In the genomic region with DNA sequence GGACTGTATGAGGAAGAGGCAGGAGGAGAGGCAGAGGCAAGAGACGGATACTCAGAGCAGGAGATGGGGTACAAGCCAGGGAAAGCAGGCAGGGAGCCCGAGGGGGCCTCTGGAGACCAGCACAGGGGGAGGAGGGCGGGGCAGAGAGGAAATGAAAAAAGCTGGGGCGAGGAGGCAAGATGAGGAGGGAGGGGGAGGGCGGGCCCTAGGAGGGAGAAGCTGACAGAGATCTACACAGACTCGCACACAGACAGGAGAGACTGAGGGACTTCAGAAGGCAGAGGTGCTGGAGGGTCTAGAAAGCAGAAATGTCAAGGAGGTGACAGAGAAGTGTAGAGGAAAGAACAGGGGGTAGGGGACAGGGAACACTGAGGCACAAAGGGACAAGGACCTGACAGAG, we compare ENCODE assay signal across 8 mouse cellular contexts. TPM values are rescaled to one million over a fixed set of nuclear protein-coding genes. Genes with fewer than 3 reads are reported as not detected.
DNase-seq lines count a peak whose midpoint lies in the region; ATAC-seq lines count a peak whose summit lies in the region.

A gene (plus strand): TSS at position 210 of the 400 bp plus-strand sequence.

- no peak within 1 kb of the TSS for H3K4me3 ChIP-seq in kidney, embryonic 15.5 days (replicated peaks)
- H3K4me3 ChIP-seq in embryonic facial prominence, embryonic 10.5 days = no peak within 1 kb of the TSS
- no peak within 1 kb of the TSS for H3K4me3 ChIP-seq in hindbrain, embryonic 13.5 days
- H3K4me3 ChIP-seq in megakaryocyte, embryonic 14.5 days (replicated peaks) = peak within 1 kb of the TSS; percentile 94
- H3K4me3 ChIP-seq in forebrain, embryonic 16.5 days (replicated peaks; ENCODE audit: low read length) = no peak within 1 kb of the TSS

- H3K27ac ChIP-seq in kidney, embryonic 15.5 days = peak within 1 kb of the TSS; percentile 84
- H3K27ac ChIP-seq in embryonic facial prominence, embryonic 10.5 days (replicated peaks) = peak within 1 kb of the TSS; percentile 48; the same call in 1 of the 2 replicates
- no peak within 1 kb of the TSS for H3K27ac ChIP-seq in hindbrain, embryonic 13.5 days
- H3K27ac ChIP-seq in forebrain, embryonic 16.5 days (ENCODE audit: low read length) = no peak within 1 kb of the TSS

- peaks cover 74% of the 10 kb centered on the region for H3K4me1 ChIP-seq in kidney, embryonic 15.5 days
- peaks cover 59% of the 10 kb centered on the region for H3K4me1 ChIP-seq in embryonic facial prominence, embryonic 10.5 days
- H3K4me1 ChIP-seq in hindbrain, embryonic 13.5 days (replicated peaks) = peaks cover 42% of the 10 kb centered on the region
- peaks cover 100% of the 10 kb centered on the region for H3K4me1 ChIP-seq in megakaryocyte, embryonic 14.5 days
- H3K4me1 ChIP-seq in forebrain, embryonic 16.5 days (replicated peaks; ENCODE audit: control insufficient read depth, insufficient read depth, low read length) = no peaks in the 10 kb centered on the region; the same call in 1 of the 2 replicates

- DNase-seq in kidney, adult 18-20 months = no peak
- DNase-seq in embryonic facial prominence, embryonic 10.5 days (ENCODE audit: low spot score) = no peak
- DNase-seq in right cerebral cortex, adult 18-20 months = no peak
- no peak for DNase-seq in urinary bladder, postnatal 10 days (ENCODE audit: low spot score)

- ATAC-seq in kidney, embryonic 15.5 days (replicated peaks; ENCODE audit: low FRiP score) = no peak
- ATAC-seq in hindbrain, embryonic 13.5 days (ENCODE audit: low FRiP score) = no peak
- ATAC-seq in forebrain, embryonic 16.5 days = no peak

- no peaks in the 10 kb centered on the region for H3K9me3 ChIP-seq in kidney, embryonic 15.5 days (replicated peaks)
- no peaks in the 10 kb centered on the region for H3K9me3 ChIP-seq in embryonic facial prominence, embryonic 10.5 days
- no peaks in the 10 kb centered on the region for H3K9me3 ChIP-seq in hindbrain, embryonic 13.5 days
- no peaks in the 10 kb centered on the region for H3K9me3 ChIP-seq in megakaryocyte, embryonic 14.5 days
- no peaks in the 10 kb centered on the region for H3K9me3 ChIP-seq in forebrain, embryonic 16.5 days (ENCODE audit: control insufficient read depth, low read length)

- WGBS in kidney, embryonic 15.5 days = 7% methylated on average over 6 of the region's 6 CpGs
- 19% methylated on average over 6 of the region's 6 CpGs for WGBS in embryonic facial prominence, embryonic 10.5 days
- 11% methylated on average over 6 of the region's 6 CpGs for WGBS in hindbrain, embryonic 13.5 days
- WGBS in forebrain, embryonic 16.5 days = 14% methylated on average over 6 of the region's 6 CpGs

- no peaks in the 10 kb centered on the region; the same call in 1 of the 2 replicates for H3K27me3 ChIP-seq in kidney, embryonic 15.5 days
- H3K27me3 ChIP-seq in embryonic facial prominence, embryonic 10.5 days (replicated peaks; ENCODE audit: low read depth, poor library complexity, severe bottlenecking) = peaks cover 29% of the 10 kb centered on the region
- H3K27me3 ChIP-seq in hindbrain, embryonic 13.5 days = 0 out of 2 replicates have a peak, but pooled peaks cover 6% of the 10 kb centered on the region
- H3K27me3 ChIP-seq in megakaryocyte, embryonic 14.5 days (replicated peaks) = no peaks in the 10 kb centered on the region
- no peaks in the 10 kb centered on the region for H3K27me3 ChIP-seq in forebrain, embryonic 16.5 days (replicated peaks; ENCODE audit: control insufficient read depth, insufficient read depth, low read length)

- H3K4me2 ChIP-seq in kidney, embryonic 15.5 days = peak within 1 kb of the TSS; percentile 14; the same call in 1 of the 2 replicates
- no peak within 1 kb of the TSS for H3K4me2 ChIP-seq in hindbrain, embryonic 13.5 days
- no peak within 1 kb of the TSS for H3K4me2 ChIP-seq in forebrain, embryonic 16.5 days (ENCODE audit: low read length)

- no peaks in the 10 kb centered on the region for H3K36me3 ChIP-seq in kidney, embryonic 15.5 days
- H3K36me3 ChIP-seq in embryonic facial prominence, embryonic 10.5 days (replicated peaks) = no peaks in the 10 kb centered on the region
- no peaks in the 10 kb centered on the region for H3K36me3 ChIP-seq in hindbrain, embryonic 13.5 days
- peaks cover 49% of the 10 kb centered on the region for H3K36me3 ChIP-seq in megakaryocyte, embryonic 14.5 days (replicated peaks; ENCODE audit: low read length)
- H3K36me3 ChIP-seq in forebrain, embryonic 16.5 days (ENCODE audit: control insufficient read depth, insufficient read depth) = no peaks in the 10 kb centered on the region

- no peak within 1 kb of the TSS for H3K9ac ChIP-seq in kidney, embryonic 15.5 days
- H3K9ac ChIP-seq in hindbrain, embryonic 13.5 days = 0 out of 2 replicates have a peak within 1 kb of the TSS, but pooled peaks have one; percentile 43
- H3K9ac ChIP-seq in forebrain, embryonic 16.5 days (replicated peaks; ENCODE audit: low read depth, low read length) = no peak within 1 kb of the TSS

RNA-seq across cellular contexts. Expression of the gene that starts here (rescaled TPM):
- polyA plus RNA-seq in kidney, embryonic 15.5 days (2015; fragmentation: Nextera tagmentation; extraction: Ambion mirVana) = 1.5 and 2.1 TPM in 2 replicates
- 0.52 and 0.64 TPM in 2 replicates for polyA plus RNA-seq in embryonic facial prominence, embryonic 10.5 days (2016; fragmentation: Nextera tagmentation; extraction: Ambion mirVana)
- polyA plus RNA-seq in hindbrain, embryonic 13.5 days (2015; fragmentation: Nextera tagmentation; extraction: Ambion mirVana) = 0.78 and 0.83 TPM in 2 replicates
- 56.9 and 66.7 TPM in 2 replicates for polyA plus RNA-seq in megakaryocyte, embryonic 14.5 days (2012; ENCODE audit: insufficient read depth, low replicate concordance)
- polyA plus RNA-seq in forebrain, embryonic 16.5 days (2015; fragmentation: Nextera tagmentation; extraction: Ambion mirVana) = 0.15 TPM in 2 replicates

Comparison
In these comparisons a context has a peak if more than half of its experiments do, and no peak if none do; other contexts are left out.
1. RNA of the gene that starts here (polyA plus RNA-seq): 56.9 to 66.7 TPM in megakaryocyte, embryonic 14.5 days; 1.5 to 2.1 TPM in kidney, embryonic 15.5 days, 0.78 to 0.83 TPM in hindbrain, embryonic 13.5 days, 0.52 to 0.64 TPM in embryonic facial prominence, embryonic 10.5 days and 0.15 TPM in forebrain, embryonic 16.5 days; every median in the first group is over 10 times any median in the second.
2. H3K27ac ChIP-seq: peak in kidney, embryonic 15.5 days (single experiment) and embryonic facial prominence, embryonic 10.5 days (single experiment); none in hindbrain, embryonic 13.5 days (single experiment) and forebrain, embryonic 16.5 days (single experiment).